Mouse (Mus musculus) monocyte, adult 5-6 weeks (primary cell): ENCODE data around the gene Krba1. TPM values are rescaled to one million over a fixed set of nuclear protein-coding genes. Genes with fewer than 3 reads are reported as not detected.
A peak's percentile ranks its signal among the peaks of the same experiment; 100 is the strongest.

Source experiments
- ATAC-seq: fragments of 153-309, 156-312 bp; replicated peaks from 2 replicates; pipeline ENCODE4 v1.8.0; 2017; ENCODE audit warnings: mild to moderate bottlenecking; ENCODE audit not compliant: low TSS enrichment, insufficient number of reproducible peaks, severe bottlenecking, poor library complexity, low FRiP score
- total RNA-seq: library from RNA; stranded (forward); fragments of 200-1000, 200-491, 200-594 nt; gene quantifications from 3 replicates; pipeline ENCODE4 v1.2.3, GENCODE M21; 2017

Krba1 gene
- total RNA-seq, 1 experiment from 2014 or later: 1.1 TPM

GRCm38 (mm10) chr6:48444310-48445180, 49.2 kb downstream of the Krba1 start:
- ATAC-seq: no peak

DNA sequence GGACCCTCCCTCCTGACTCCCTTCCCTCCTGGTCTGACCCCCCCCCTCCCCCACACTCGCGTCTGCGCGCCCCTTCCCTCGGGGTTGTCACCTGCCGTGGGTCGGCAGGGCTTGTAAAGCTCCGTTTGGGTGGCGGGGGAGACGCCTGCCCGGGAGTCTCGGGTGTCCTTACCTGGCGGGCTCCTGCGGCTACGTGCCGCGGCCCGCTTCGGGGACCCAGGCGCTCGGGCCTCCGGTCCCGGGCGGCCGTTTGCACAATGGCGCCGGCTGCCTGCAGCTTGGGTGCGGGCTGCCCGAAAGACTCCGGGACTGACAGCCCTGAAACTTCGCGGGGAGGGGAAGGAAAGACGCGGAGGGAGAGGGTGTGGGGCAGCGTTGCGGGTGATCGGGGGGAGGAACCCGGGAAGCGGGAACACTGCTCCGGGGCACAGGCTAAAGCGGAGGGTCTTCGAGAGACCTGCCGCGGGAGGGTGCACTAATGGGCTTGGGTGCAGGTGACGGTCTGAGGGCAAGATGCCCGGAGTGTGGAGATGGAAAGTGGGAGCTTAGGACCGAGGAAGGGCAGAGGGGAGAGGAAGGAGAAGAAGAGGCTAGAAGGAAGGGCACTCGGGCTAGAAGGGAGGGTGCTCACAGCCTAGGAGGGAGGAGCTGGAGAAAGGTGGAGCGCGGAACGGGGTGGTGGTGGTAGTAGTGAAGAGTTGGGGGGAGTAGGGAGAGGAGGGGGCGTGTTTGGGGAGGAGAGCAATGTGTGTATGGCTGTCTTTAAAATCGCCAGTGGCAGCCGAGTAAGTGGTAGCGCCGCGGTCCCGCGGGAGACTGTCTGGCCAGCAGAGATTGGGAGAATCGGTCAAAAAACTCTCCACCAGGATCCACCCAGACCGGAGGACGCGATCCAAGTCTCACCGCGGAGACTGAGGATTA, 50.1 kb downstream of the Krba1 start, which contains the start of gene Zfp467:
Gene Zfp467, minus strand, starts transcription at position 645 of the 921 bp plus-strand sequence.
- ATAC-seq: peak; percentile 13; the same call in 1 of the 2 replicates

DNA sequence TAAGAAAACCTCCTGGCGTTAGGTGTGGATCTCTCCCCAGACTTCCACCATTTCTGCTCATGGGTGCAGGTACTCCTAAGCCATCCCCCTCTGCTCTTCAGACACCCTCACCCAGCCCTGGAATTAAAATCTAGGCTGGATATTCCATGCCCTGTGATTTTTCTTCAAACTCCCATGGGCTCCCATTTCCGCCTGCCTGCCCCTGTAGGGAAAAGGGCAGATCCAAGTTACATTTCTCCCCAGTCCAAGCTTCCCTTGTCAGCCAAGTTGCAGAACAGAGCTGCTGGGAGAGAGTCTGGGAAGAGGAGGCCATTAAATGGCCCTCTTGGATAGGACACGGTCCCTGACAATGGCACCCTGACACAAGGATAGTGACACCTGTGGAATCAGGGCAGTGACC, 50.9 kb downstream of the Krba1 start:
- no peak for ATAC-seq

- ATAC-seq: no peak
These were observed 51.5 kb downstream of the Krba1 start for GRCm38 (mm10) chr6:48446896-48447295.

DNA sequence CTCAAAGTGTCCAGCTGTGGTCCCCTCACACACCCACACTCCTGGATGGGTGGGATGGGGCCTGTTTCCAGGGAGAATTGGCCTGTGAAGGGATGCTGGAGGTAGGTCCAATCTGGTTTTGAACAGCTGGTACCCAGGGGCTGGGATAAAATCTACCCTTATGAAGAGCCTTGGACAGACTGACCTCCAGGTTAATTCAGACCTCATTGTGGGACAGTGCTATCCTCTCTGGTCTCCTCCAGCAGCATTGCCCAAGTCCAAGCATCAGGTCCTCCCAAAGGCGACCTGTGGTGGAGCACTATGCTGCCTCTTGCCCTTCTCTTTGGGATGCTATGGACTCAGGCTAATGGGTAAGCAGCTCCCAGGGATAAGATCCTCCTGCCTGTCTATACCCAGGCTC, 52.5 kb downstream of the Krba1 start, which contains the start of gene Sspo:
Gene Sspo, plus strand, starts transcription at position 301 of the 400 bp plus-strand sequence.
- ATAC-seq: no peak

DNA sequence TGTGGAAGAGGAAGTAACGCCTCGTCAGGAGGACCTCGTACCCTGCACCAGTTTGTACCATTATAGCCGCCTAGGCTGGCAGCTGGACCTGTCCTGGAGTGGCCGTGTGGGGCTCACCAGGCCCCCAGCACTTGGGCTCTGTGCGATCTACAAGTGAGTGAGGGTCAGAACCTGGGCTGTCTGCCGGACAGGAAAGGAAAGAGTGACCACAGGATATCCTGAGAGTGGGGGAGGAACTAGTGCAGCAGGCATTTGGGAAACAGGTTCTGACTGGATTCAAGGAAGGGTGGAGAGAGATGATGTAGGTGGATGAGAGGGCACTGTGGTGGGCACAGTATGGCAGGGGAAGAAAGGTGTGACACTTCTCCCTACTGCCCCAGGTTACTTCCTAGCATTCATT, 53.1 kb downstream of the Krba1 start:
- ATAC-seq: no peak

- ATAC-seq: no peak
These were observed 56.8 kb downstream of the Krba1 start for GRCm38 (mm10) chr6:48452151-48452550.

- no peak for ATAC-seq
These were observed 57.4 kb downstream of the Krba1 start for GRCm38 (mm10) chr6:48452771-48453170.

- no peak for ATAC-seq
These were observed 69.7 kb downstream of the Krba1 start for GRCm38 (mm10) chr6:48464966-48465679.

GRCm38 (mm10) chr6:48466715-48467114, 71.3 kb downstream of the Krba1 start:
- no peak for ATAC-seq

GRCm38 (mm10) chr6:48467490-48467889, 72.1 kb downstream of the Krba1 start:
- ATAC-seq: no peak

Other genes starting within 250 kb of the Krba1 start
- 5.4 to 17.3 TPM (median 17.0 TPM) in 3 replicates for gene Zfp467, start 50.2 kb downstream of the Krba1 start, total RNA-seq
- gene Sspo, start 52.6 kb downstream of the Krba1 start, total RNA-seq: 0.10 to 2.7 TPM (median 0.39 TPM) in 3 replicates
- 1.8 TPM in 1 of 3 replicates, not detected in the others for gene Atp6v0e2, start 142.0 kb downstream of the Krba1 start, total RNA-seq
- 11.2 to 24.6 TPM (median 14.3 TPM) in 3 replicates for gene Lrrc61, start 159.2 kb downstream of the Krba1 start, total RNA-seq
- not detected in 3 replicates for gene Rarres2, start 177.2 kb downstream of the Krba1 start, total RNA-seq
- not detected in 3 replicates for gene Gm45021, start 194.0 kb downstream of the Krba1 start, total RNA-seq
- 0.85 to 5.5 TPM (median 2.1 TPM) in 3 replicates for gene Repin1, start 198.3 kb downstream of the Krba1 start, total RNA-seq
- 7.7 TPM in 1 of 3 replicates, not detected in the others for gene Gm44965, start 198.4 kb downstream of the Krba1 start, total RNA-seq
- 2.6 to 2.8 TPM (median 2.6 TPM) in 3 replicates for gene Zfp775, start 206.5 kb downstream of the Krba1 start, total RNA-seq
- gene AI854703, start 231.2 kb downstream of the Krba1 start, total RNA-seq: 0.19 to 0.21 TPM in 2 of 3 replicates, not detected in the other